Mouse (Mus musculus) layer of hippocampus, adult 9-10 months (tissue): Measurements from ENCODE around the gene Dusp7.
A peak's percentile ranks its signal among the peaks of the same experiment; 100 is the strongest.

Source experiments
- DNase-seq: peaks from one replicate; pipeline ENCODE4 v3.0.0; 2022; ENCODE audit warnings: low spot score

Gene Dusp7

DNA sequence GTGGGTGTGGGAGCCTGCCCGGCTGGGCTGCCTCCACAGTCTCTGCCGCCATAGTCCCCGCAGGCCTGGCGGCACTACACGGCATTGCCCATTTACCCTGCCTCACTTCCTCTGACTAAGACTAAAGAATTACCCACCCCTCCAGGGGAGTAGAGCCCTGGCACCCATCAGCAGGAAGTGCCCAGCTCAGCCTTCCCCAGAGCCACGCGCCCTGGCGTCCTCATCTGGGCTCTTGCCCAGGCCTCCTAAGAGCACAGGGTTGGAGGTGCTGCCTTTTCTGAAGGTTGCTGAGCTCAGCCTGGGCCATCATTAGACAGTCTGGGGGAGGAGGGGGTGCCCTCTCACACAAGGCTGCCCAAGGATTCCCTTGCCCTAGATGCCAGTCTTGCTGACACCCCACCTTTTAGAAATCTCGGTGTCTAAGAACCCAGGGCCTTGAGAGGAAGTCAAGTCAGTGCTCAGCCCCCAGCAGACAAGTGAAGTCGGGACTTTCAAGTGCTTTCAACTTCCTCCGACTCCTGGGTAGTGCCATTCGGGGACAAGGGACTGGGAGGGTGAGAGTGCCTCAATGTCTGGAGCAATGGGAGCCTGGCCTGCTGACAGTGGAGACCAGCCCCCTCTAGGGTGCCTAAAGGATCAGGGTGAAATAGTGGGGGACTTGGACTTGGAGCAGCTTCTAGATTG is 17.9 kb downstream of the Dusp7 start:
- DNase-seq = no peak

DNA sequence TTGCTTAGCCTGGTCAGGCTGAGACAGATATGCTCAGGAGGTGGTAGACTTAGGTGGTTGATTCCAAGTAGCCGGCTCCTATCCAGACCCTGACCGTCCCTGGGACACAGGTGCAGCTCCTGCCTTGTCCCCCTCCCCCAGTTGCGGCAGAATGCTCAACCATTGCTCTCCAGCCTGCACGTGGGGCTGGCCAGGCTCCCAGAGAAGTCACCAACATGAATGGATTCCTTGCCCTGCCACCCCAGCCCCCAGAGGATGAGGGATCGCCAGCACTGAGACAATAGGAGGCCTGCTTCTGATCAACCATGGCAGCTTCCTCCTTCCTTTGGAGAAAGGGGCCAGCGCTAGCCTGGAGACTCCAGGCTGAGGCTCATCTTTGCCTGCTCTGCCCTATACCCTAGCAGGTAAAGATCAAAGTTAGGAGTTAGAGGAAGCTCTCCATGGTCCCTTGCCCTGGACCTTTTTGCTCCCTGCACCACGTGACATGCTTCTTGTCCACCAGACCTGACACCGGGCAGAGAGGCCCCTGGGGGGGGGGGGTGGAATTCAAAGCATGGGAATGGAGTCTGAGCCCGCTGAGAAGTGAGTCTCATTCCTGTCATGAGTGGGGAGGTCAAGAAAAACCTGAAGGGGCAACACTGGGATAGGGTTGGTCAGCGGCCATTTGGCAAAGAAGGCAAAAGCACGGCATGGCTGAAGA is 24.5 kb downstream of the Dusp7 start:
- no peak for DNase-seq

DNA sequence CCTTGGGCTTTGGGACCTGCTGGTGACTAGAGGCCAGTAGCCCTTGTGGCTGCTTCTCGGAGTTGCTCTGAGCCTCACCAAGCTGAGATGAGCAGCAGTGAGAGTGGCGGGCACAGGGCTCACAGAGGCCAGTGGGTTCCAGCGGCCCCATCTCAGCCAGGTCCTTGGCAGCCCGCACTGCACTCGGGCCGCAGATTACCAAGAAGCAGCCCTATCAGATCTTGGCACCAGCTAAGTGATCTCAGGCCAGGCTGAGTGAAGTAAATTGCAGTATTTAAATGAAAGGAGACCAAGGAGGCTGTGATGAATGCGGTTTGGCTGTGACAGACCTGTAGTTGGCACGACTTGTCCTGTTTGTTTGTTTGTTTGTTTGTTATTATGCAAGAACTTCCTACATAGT is 25.1 kb downstream of the Dusp7 start:
- DNase-seq = no peak

GRCm38 (mm10) chr9:106394649-106395602 is 26.5 kb downstream of the Dusp7 start:
- no peak for DNase-seq

DNA sequence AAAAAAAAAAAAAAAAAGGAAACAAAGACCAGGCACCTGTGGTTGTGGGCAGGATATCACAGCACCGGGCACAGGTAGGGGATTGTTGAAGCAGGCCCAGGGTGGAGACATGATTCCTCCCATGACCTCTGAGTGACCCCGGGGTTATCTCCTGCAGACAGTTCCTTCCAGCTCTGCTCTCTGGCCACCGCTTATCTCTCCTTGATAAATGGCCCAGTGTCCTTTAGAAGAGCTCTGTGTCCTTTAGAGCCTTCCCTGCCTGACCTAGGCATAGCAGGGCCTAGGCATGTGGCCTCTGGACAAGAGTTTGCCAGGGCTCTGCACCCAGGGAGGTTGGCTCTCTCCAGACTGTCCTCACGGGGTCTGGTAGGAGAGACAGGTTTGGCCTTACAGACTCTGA is 29.3 kb downstream of the Dusp7 start:
- DNase-seq = no peak

GRCm38 (mm10) chr9:106398667-106399311 is 30.4 kb downstream of the Dusp7 start:
- DNase-seq = no peak

GRCm38 (mm10) chr9:106399808-106400207 is 31.4 kb downstream of the Dusp7 start:
- no peak for DNase-seq

DNA sequence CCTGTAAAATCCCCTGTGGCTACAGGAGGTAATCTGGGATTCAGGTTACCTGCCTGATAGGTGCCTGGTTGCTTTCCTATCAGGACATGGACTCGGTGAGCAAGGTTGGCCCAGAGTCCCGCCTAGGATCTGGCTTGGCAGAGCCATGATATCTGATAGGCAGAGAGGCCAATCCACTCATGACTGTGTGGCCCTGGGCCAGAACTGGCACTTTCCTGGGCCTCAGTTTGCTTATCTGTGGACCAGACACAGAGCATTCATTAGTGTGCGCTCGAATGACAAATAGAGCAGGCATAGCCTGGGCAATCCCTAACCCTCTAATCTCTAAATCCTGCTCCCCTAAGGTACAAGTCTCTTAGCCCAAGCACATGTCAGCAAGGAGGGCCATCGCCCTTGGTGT is 33.7 kb downstream of the Dusp7 start:
- no peak for DNase-seq

DNA sequence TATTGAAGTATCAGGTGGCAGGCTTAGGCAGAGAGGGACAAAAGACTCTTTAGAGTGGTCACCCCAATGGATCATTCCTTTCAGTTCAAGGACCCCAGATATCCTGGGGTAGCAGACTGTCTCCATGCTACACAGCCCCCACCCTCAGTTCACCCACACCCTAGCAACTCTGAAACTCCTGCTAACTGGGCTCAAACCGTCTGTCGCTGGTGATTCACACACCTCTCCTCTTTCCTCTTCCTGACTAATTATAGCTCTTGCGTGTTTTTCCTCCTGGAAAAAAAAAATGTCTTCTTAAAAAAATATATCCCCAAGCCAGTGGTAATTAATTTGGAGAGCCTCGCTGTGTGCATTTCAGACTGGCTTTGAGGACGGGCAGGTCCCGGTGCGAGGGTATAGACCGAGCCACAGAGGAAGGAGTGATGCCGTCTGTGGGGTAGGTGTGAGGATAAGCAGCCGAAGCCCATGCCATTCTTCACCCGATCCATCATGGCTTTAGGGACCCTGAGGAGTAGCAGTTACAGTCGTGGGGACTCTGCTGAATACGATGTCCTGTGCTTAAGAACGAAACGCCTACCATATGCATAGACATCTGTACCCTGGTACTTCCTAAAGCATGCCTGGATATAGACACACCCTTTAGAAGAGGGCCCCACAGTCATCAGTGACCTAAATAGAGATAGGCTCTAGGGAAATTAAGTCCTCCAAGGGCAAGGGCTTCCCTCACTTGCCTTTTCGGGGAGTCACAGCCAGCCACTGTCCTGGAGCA is 34.4 kb downstream of the Dusp7 start:
- DNase-seq = no peak

DNA sequence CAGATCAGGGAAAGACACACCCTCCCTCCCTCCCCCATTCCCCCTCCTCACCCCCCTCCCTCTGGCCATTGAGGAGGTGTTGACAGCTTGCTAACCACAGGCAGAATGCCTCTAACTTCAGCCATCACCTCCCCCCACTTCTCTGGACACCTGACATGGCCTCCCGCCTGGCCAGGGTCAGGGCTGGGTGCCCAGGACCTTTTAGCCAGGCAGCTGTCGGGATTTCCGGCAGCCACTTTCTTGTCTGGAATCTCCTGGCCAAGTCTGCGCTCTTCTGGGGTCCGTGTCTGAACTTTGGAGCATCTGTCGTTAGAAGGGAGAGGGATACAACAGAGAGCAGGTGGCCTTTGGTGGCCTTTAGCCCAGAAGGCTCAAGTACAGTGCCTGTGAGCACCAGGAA is 36.8 kb downstream of the Dusp7 start:
- DNase-seq = no peak

GRCm38 (mm10) chr9:106406443-106407078 is 38.1 kb downstream of the Dusp7 start:
- DNase-seq = no peak

GRCm38 (mm10) chr9:106409096-106409495 is 40.7 kb downstream of the Dusp7 start:
- DNase-seq = no peak

DNA sequence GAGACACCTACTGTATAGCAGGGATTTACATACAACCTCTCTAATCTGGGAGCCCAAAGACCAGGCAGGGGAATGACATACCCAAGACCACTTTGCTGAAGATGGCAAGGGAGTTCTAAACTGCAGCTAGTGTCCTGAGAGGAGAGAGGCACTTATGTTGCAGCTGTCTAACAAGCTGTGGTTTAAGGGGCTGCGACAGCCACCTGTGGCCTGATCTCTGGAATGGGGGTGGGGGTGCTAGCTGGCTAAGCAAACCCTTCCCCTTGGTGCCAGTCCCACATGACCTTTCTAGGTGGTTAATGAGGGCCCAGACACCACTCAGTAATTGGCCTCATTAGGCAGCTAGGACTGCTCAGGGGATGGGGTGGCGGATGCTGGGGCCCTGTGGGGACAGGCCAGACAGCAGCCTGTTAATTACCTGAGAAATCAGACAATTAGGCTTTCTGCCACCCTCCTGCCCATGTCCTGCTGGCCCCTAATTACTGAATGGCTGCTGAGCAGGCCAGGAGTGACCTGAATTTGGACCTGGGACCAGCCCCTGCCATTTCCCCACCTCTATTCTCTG is 41.7 kb downstream of the Dusp7 start:
- DNase-seq = no peak

DNA sequence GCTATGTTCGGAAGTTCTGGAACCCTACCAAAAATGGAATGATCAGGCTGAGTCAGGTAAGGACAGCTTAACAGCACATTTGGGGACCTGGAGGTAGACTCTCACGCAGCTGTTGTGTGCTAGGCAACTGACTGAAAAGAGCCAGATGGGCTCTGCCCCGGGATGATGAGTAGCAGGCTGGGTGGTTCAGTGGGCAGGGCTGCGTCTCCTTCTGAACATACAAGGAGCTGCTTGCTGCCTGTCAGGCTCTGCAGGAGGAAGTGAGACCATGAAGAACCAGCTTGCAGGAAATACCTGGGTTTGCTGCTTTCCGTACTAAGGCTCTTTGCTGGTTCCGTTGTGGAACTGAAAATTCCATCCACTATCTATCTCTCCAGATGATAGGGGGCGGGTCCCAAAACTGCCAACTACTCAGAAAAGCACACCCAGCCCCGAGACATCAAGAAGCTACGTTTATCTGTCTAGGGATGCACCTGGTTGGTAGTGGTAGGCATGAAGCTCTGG is 42.7 kb downstream of the Dusp7 start:
- DNase-seq = no peak

- DNase-seq = no peak
These were observed 43.3 kb downstream of the Dusp7 start for GRCm38 (mm10) chr9:106411729-106412128.

GRCm38 (mm10) chr9:106412210-106412609 is 43.8 kb downstream of the Dusp7 start:
- no peak for DNase-seq

- DNase-seq = no peak
These were observed 45.2 kb downstream of the Dusp7 start for GRCm38 (mm10) chr9:106413606-106414005.

DNA sequence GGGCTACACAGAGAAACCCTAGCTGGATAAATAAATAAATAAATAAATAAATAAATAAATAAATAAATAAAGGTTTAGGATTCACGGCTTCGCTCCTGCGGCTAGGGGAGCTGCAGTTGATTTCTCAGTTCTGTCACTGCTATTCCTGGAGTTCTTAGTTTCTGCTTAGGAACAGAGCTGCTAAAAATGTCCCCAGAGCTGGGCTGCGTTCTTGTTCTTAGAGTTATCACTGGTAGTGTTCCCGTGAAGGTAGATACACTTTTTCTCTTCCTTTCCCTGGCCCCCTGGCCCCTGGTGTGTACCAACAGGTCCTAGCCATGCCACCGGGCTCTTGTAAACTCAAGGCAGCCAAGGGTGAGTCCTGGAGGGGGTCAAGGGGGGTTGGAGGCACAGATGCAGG is 48.4 kb downstream of the Dusp7 start:
- DNase-seq = no peak

- DNase-seq = peak; percentile 69
These were observed 49.6 kb downstream of the Dusp7 start for GRCm38 (mm10) chr9:106417841-106418625.

- no peak for DNase-seq
These were observed 52.2 kb downstream of the Dusp7 start for GRCm38 (mm10) chr9:106420608-106421007.
